Mouse (Mus musculus): ENCODE results near the gene Ost4.

The Ost4 gene

DNA sequence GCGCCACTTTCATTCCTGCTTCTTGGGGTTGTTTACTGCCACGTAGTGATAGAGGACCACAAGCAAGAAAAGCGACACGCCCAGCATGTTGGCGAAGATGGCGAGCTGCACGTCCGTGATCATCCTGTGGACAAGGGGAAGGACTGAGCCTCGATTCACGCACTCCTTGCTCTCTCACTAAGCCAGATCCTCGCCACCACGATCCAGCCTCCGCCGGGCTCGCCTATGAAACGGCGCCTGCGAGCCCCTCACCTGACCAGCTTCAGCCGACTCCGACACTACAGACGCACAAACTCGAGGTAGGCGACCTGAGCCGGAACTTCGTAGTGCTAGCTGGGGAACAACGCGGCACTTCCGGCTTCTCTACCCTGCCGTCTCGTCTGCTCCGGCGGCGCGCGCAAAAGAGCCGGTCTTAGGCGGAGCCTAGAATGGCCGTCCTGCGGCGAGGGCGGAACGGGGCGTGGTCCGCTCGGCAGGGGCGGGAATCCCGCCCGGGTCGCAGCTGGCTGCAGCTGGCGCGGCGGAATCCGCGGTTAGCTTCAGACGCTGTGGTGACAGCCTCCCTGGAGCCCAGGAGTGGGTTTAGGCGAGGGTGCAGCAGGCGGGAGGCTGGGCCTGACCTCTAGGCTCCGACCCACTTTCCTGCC, at the start of gene Ost4:
Ost4 (minus strand) TSS at position 376 of the 647 bp plus-strand sequence.
- CTCF ChIA-PET, result interaction anchor here (0.9 kb wide), 1 partner anchor 14 kb away, joined by 3 read pairs; no protein-coding TSS in a partner anchor

DNA sequence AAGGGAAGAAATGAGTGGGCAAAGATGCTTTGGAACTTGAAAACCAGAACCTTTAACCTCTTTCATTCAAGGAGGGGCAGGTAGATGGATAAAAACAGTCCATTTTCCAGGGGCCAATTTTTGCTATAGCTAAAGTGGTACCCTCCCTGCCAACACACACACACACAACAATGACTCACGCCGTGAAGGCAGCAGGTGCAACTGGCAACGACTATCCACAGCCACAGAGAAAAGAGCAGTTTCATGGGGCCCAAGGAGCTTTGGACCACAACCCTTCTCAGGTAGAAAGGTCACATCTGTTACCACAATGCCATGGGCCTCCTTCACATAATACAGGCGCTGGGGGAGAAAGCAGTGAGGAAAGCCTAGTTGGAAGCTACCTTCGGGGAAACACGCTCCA, 48.2 kb upstream of the Ost4 start:
- CTCF ChIA-PET, result no interaction called here

DNA sequence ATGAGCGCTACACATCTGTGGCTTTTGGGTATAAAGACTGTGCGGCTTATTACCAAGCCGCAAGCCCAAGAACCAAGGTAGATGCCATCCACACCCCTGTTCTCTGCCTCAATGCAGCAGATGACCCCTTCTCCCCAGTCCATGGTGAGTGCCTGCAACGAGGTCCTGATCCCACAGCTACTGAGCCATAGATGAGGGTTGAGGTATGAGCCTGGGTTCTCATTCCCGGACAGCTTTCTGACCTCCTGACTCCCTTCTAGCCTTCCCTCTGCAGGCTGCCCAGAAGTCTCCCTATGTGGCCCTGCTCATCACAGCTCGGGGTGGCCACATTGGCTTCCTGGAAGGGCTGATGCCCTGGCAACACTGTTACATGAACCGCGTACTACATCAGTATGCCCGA, 47.0 kb upstream of the Ost4 start:
- CTCF ChIA-PET, result no interaction called here

DNA sequence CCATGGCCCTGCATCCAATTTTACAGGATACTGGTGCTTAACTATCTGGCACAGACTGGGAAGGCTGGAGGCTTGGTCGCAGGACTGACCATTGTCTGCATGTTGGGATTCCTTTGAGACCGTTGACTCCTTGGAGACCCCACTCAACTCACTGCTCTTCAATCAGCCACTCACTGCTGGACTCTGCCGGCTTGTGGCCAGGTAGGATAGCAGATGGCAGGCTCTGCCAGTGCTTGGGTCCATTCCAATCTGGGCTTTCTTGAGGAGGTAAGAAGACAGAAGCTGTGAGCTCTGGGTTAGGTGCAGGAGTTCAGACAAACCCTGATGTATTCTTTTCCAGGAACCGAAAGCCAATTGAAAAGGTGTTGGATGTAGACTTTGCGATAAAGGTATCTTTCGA, 46.5 kb upstream of the Ost4 start:
- CTCF ChIA-PET, result no interaction called here

DNA sequence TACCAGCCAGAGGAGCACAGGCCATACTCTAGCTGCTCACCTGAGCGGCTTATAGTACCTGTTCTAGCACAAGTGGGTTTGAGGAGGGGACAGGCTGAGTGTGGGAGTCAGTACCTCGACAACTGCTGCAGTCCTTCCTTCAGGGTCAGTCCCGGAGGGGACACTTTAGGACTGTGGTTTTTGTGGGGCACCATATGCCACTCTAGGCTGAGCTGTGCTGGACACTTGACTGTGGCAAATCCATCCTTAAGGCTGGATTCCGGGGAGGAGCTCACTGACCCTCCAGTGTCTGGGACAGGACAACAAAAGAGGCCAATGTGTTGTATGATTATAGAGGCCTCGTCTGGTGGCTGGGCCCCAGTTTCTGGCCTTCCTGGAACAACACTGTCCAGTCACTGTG, 45.0 kb upstream of the Ost4 start:
- CTCF ChIA-PET, result no interaction called here

DNA sequence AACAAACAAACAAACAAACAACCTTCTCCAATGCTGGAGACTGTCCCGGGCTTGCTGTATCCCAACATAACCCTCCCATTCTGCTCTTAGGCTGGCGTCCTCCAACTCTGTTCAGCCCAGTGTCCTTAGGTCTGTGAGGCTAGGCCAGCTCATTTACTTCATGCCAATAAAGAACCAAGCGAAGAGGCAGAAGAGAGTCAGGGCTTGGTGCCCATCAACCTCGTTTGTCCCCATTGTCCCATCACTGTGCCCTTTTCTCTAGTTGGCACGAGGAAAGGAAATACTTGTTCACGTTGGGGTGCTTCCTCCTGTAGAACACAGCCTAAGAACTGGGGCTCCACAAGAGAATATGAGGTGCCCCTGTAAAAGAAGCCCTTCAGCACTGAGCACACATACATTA, 44.1 kb upstream of the Ost4 start:
- CTCF ChIA-PET, result no interaction called here

DNA sequence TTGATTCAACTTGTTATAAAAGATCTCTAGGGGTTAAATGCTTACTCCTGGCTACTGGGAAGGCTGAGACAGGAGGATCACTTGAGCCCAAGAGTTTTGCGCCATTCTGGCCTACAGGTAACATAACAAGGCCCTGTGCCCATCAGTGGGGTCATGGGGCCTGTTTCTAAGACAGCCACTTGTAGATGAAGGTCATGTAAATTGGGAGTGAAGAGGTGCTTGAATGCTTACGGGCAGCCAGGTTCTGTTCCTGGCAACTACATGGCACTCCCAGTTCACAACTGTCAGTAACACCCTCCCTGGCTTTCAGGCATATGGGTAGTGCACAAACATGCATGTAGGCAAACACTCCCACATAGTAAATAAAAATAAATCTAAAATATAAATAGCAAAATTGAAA, 43.3 kb upstream of the Ost4 start:
- CTCF ChIA-PET, result no interaction called here

DNA sequence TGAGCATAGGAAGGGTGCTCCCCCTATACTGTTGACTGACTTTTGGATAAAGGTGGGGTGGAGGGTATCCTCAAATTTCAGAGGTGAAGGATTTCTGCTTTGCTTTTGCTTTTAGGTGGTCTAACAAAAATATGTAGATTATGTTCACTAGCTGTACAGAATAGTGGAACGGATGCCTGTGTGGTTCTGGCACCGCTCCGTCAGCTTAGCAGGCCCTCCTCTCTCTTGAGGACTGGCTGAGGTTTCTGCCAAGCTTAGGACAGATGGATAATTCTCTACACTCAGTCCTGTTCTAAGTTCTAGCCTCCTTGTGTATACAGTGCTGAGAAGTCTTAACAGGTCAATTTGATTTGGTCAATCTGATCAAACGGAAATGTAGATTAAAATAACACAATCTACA, 42.9 kb upstream of the Ost4 start:
- CTCF ChIA-PET, result interaction anchor here (0.9 to 1.1 kb wide), 2 partner anchors 9 to 10 kb away, joined by 3 to 4 read pairs; no protein-coding TSS in a partner anchor

DNA sequence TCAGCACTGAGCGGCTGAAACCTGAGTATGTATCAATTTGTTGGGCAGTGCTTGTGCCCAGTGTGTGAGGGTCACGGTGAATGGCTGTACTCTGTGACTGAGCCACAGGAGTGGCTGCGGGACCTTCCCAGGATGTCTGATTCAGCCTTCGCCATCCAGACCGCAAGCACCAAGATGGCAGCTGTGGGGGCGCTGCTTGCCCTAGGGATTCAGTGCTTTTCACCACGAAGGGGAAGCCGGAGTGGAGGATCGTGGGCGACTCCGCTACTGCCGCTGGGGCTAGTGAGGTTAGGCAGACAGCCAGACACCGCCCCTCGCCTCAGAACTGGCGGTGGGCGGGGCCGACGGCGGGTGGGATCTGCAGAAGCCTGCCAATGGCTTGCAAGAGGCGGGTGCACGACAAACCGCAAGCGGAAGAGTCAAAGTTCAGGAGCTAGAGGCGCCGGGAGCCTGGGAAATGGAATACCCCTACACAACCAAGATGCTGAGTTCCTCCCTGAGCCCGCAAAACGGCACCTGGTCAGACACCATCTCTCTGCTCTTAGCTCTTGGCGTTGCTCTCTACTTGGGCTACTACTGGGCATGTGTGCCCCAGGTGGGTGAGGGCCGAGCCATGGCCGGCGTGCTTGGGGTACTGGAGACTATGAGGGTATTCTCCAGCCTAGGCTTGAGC, 42.2 kb upstream of the Ost4 start:
- CTCF ChIA-PET, result interaction anchor here (0.9 to 1.1 kb wide), 3 partner anchors 9 to 48 kb away, joined by 3 to 5 read pairs (median 4); no protein-coding TSS in a partner anchor

DNA sequence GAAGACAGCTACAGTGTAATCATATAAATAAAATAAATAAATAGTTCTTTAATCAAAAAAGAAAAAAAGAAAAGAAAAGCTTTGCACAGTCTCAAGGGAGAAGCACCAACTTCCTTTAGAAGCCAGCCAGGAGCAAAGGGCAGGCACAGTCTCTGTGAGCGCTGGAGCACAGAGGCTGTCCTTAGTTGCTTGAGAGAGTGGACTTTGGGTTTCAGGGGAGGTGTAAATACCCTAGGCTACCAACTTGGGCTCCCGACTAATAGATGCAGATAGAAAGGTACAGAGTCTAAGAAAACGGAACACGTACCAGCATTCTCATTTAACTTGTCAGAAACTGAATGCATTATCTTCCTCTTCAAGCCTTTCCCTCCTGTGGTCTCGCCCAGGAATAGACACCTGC, 41.0 kb upstream of the Ost4 start:
- CTCF ChIA-PET, result no interaction called here

DNA sequence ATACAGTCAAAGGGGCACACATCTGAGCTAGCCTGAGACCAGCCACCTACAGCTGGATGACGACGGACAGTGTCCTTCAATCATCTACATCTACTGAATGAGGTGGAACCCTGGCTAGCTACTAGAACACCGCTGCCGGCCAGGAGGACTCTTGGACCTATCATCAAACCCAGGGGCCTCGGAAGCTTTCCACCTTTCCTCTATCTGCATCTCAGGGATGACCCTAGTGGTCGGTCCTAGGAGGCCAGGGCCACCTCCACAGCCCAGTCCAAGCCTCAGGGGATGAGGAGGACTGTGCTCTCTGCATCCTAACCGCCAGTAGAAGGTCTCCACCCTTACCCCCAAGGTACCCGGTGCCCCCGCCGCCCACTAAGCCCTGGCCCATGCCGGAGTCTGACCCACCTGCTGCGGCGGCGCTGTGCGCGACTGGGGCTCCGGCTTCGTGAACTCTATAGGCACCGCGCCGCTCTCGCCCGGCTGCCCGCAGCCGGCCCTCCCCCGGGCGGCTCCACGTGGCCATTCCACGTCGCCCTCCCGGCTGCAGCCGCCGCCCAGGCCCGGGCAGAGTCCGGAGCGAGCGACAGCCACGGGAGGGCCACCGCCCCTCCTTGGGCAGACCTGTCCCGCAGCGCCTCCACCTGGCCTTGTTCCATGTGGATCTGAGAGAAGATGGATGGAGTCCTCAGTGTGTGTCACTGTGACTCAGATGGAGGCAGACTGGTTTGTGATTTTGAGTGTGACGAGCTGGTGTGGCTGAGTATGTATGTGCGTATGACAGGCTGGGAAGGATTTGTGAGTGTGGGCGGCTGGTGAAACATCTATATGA, 37.6 kb upstream of the Ost4 start, which contains the start of gene Cgref1:
Cgref1 (minus strand) TSS at position 636 of the 826 bp plus-strand sequence.
- CTCF ChIA-PET, result no interaction called here

DNA sequence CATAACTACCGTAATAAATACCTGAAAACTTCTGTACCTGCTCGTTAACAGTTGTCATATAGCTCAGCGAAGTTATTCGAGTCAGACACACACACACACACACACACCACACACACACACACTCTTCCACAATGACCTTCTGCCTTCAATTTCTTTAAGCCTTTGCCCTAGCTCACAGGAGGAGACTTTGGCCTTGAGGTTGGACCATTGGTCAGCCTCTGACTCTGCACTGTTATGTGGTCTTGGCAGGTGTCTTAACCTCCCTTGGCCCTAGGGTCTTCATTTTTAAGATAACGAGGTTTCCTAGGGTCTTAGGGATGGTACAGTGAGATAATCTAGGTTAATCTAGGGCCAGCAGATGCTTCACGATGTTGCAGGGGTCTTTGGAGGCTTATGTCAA, 36.8 kb upstream of the Ost4 start:
- CTCF ChIA-PET, result interaction anchor here (0.7 kb wide), 1 partner anchor 16 kb away, joined by 4 read pairs; the partner anchor contains the start of gene Preb

DNA sequence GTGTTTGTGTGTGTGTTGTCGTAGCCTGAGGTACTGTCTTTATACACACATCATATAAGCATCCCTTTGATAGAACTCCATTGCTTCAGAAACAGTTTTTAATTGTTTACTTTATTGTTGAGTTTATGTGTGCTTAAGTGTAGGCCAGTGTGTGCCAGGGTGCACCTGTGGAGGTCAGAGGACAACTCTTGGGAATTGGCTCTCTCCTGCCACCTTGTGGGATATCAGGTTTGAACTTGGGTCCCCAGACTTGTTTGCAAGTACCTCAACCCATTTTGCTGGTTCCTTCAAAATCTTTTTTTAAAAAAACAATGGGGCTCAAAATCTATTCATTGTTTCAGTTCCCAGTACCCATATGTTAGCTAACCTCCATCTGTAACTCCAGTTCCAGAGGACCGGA, 35.4 kb upstream of the Ost4 start:
- CTCF ChIA-PET, result no interaction called here

DNA sequence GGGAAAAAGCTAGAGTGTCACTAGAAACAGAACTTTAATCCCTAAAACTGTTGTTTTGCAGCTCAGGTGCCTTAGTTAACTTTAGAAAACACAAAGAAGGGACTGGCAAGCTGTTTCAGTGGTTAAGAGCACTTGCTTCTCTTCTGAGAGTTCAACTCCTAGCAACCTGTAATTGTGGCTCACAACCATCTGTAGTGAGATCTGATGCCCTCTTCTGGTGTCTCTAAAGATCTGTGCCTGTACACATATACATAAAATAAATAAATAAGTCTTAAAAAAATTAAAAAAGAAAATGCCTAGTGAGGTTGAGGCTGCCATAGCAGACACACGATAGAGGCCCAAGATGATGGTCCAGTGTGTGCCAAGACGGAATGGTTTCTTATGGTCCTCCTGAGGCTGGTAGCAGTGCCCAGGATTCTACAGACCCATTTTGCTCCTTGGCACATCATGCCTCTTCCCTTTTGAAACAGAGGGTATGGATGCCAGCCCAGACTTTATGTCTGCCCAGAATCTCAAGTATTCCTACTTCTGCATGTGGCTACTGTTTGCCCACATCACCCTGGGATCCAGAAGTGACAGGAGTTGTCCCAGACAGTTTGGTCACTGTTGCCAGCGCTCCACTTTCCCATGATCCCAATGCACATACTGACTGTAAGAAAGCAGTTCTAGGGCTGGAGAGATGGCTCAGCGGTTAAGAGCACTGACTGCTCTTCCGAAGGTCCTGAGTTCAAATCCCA, 27.3 kb upstream of the Ost4 start:
- CTCF ChIA-PET, result no interaction called here

DNA sequence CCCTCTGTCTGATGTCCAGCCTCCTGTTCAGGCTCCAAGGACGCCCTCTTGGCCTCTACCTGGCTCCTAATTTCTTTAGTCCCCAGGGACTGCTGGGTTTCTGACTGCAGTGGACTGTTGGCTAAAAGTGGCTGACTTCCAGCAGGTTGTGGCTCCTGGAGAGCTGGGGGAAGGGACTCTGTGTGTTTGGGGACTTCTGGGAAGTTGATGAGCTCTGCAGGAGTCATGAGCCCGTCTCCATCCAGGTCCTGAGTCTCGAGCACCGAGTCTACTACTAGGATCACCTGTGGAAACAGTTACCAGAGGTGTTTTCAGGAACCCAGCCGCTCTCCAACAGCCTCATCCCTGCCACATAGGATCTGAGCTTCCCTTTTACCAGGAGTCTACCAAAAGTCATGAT, 26.1 kb upstream of the Ost4 start:
- CTCF ChIA-PET, result no interaction called here

DNA sequence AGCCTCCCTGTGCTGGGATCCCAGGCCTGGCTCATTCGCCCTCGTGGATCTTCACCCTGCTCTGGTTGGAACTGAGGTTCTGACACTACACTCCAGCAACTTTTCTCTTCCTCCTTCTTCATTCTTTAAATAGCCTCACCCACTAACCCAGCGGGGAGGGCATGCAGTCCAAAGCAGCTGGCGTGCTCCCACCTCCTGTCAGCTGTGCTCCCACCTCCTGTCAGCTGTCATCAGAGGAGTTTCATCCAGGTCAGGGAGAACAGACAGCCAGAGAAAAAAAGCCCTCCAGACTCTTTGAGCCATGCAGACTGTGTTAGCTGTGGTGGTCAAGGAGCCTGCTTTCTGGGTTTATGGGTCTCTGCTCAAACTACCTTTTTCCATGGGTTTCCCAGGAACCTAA, 23.8 kb upstream of the Ost4 start:
- CTCF ChIA-PET, result no interaction called here

DNA sequence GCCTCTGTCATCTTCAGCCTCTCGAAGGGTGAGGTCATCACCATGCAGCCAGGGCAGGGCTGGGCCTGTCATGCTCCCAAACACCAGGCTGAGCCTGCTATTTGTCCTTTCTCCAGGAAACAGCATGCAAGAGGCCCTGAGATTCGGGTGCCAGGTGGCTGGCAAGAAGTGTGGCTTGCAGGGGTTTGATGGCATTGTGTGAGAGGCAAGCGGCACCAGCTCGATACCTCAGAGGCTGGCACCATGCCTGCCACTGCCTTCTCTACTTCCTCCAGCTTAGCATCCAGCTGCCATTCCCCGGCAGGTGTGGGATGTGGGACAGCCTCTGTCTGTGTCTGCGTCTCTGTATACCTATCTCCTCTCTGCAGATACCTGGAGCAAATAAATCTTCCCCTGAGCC, 23.3 kb upstream of the Ost4 start:
- CTCF ChIA-PET, result no interaction called here

DNA sequence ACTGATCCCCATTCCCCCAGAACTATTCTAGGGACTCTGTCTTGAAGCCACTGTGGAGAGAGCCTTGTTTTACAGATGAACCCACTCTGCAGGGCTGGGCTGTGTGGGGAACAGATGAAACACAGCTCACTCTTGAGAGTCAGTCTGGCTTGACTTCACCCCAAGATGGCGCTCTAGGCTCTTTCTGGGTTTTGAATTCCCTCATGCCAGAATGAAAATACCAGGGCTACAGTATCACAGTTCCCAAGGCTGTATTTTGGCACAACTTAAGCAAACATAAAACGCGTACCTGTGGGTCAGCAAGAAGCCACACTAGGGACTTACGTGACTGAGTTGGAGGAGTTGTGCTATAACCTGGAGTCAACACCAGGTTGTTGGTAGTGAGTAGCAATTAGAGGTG, 22.5 kb upstream of the Ost4 start:
- CTCF ChIA-PET, result interaction anchor here (0.6 to 1.3 kb wide), 2 partner anchors 68 to 333 kb away, joined by 3 to 4 read pairs; no protein-coding TSS in a partner anchor

DNA sequence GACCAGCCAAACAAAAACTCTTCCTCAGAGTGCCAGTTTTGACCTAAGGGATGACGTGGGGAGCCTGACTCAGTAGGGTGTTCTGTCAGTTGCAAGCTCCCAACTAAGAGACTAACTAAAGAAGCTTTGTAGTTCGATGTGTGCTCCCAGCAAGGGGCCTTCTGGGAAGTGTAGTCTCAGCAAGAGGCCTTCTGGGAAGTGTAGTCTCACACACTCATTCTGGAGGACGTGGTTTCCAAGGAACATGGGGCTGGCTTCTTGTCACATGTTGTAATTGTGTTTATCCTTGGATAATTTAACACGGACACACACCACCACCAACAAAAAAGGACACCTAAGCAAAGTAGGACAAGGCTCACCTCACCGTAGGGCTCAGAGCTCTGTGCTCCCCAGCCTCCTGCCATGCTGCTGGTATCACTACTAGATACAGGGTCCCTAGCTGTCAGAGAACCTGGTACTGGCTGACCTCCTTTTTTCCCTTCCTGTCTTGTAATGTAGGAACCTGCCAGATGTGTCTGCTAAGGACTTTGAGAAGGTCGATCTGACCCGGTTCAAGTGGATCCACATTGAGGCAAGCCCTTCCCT, 20.4 kb upstream of the Ost4 start:
- CTCF ChIA-PET, result no interaction called here

DNA sequence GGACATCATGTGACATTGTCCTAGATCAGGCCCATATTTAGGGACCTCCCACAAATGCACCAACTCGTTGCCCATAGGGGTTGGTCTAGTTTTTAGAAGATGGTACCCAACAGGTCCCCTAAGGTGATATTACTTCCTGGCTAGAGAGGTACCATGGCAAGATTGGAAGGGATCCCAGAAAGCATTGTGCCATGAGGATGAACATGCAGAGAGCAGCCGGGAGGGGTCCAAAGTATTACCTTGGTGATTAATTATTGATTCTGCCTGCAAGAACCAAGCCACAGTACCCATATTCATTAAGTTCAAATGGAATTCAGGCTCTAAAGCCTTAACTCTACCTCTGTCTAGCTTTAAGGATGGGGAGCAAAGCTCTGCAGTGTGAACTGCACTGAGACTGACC, 18.5 kb upstream of the Ost4 start:
- CTCF ChIA-PET, result no interaction called here

DNA sequence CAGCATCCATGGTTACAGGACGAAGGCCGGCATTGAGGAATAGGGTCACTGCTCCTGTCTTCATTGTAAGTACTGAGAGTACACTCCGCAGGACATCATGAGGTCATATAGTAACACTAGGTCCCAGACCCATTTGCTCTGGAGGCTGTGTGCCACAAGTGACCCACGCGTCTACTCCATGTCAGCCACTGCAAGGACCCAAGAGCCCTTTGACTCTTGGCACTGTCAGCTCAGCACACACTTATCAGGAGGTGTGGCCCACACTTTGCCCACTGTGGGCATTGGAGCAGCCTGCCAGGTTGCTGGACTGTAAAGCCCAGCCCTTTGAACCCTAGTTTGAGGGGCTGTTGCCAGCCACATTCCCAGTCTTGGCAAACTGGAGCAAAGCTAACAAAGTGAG, 17.6 kb upstream of the Ost4 start:
- CTCF ChIA-PET, result interaction anchor here (1.1 kb wide), 1 partner anchor 114 kb away, joined by 5 read pairs; no protein-coding TSS in a partner anchor

Data from spleen, embryonic (tissue).